Mouse (Mus musculus): Measurements from ENCODE around the gene Ntrk2. TPM values are rescaled to one million over a fixed set of nuclear protein-coding genes. Genes with fewer than 3 reads are reported as not detected.

Gene Ntrk2
- polyA plus RNA-seq, 1 experiment from 2014 or later: 51.5 TPM

GRCm38 (mm10) chr13:58924486-58924885 lies 118.1 kb downstream of the Ntrk2 start:
- Histone ChIP-seq H3K36me3 (ENCODE audit: control insufficient read depth, insufficient read depth, low read length) (no peaks in the 10 kb centered on the region), H3K27me3 (ENCODE audit: control insufficient read depth, insufficient read depth, low read length) (no peaks in the 10 kb centered on the region), H3K27ac (ENCODE audit: low read depth, low read length) (no peak overlapping the region), H3K4me1 (replicated peaks; ENCODE audit: control insufficient read depth, insufficient read depth, low read length) (no peaks in the 10 kb centered on the region), H3K9ac (ENCODE audit: low read depth, low read length) (no peak overlapping the region), H3K4me3 (ENCODE audit: low read depth, low read length) (no peak overlapping the region), H3K9me3 (ENCODE audit: control insufficient read depth, low read length) (no peaks in the 10 kb centered on the region), H3K4me2 (replicated peaks; ENCODE audit: low read depth, low read length) (no peak overlapping the region)
- 76% methylated on average over 3 of the region's 3 CpGs for WGBS
- DNase-seq (ENCODE audit: low spot score) (no peak), ATAC-seq (ENCODE audit: low FRiP score) (no peak)

- Histone ChIP-seq H3K27ac (ENCODE audit: low read depth, low read length) (no peak overlapping the region), H3K4me3 (ENCODE audit: low read depth, low read length) (no peak overlapping the region), H3K4me1 (replicated peaks; ENCODE audit: control insufficient read depth, insufficient read depth, low read length) (no peaks in the 10 kb centered on the region), H3K9ac (ENCODE audit: low read depth, low read length) (no peak overlapping the region), H3K4me2 (replicated peaks; ENCODE audit: low read depth, low read length) (no peak overlapping the region), H3K36me3 (ENCODE audit: control insufficient read depth, insufficient read depth, low read length) (no peaks in the 10 kb centered on the region), H3K9me3 (ENCODE audit: control insufficient read depth, low read length) (no peaks in the 10 kb centered on the region), H3K27me3 (ENCODE audit: control insufficient read depth, insufficient read depth, low read length) (no peaks in the 10 kb centered on the region)
- 97% methylated on average over 3 of the region's 3 CpGs for WGBS
- ATAC-seq (ENCODE audit: low FRiP score) (no peak), DNase-seq (ENCODE audit: low spot score) (no peak)
These were observed 120.8 kb downstream of the Ntrk2 start for GRCm38 (mm10) chr13:58927186-58927585.

- 80% methylated on average over 16 of the region's 16 CpGs for WGBS
- H3K36me3 ChIP-seq (ENCODE audit: control insufficient read depth, insufficient read depth, low read length): no peaks in the 10 kb centered on the region
- no peak overlapping the region for H3K4me2 ChIP-seq (replicated peaks; ENCODE audit: low read depth, low read length)
- no peaks in the 10 kb centered on the region for H3K27me3 ChIP-seq (ENCODE audit: control insufficient read depth, insufficient read depth, low read length)
- no peak for ATAC-seq (ENCODE audit: low FRiP score)
- no peak for DNase-seq (ENCODE audit: low spot score)
- no peaks in the 10 kb centered on the region for H3K4me1 ChIP-seq (replicated peaks; ENCODE audit: control insufficient read depth, insufficient read depth, low read length)
- no peak overlapping the region for H3K4me3 ChIP-seq (ENCODE audit: low read depth, low read length)
- no peak overlapping the region for H3K9ac ChIP-seq (ENCODE audit: low read depth, low read length)
- H3K27ac ChIP-seq (ENCODE audit: low read depth, low read length): no peak overlapping the region
- no peaks in the 10 kb centered on the region for H3K9me3 ChIP-seq (ENCODE audit: control insufficient read depth, low read length)
These were observed 121.4 kb downstream of the Ntrk2 start for GRCm38 (mm10) chr13:58927656-58928226.

GRCm38 (mm10) chr13:58928668-58929436 lies 122.5 kb downstream of the Ntrk2 start:
- no peaks in the 10 kb centered on the region for H3K27me3 ChIP-seq (ENCODE audit: control insufficient read depth, insufficient read depth, low read length)
- DNase-seq (ENCODE audit: low spot score) (no peak), ATAC-seq (ENCODE audit: low FRiP score) (no peak)
- H3K4me1 ChIP-seq (replicated peaks; ENCODE audit: control insufficient read depth, insufficient read depth, low read length): peaks cover 5% of the 10 kb centered on the region; the same call in 1 of the 2 replicates
- no peak overlapping the region for H3K4me3 ChIP-seq (ENCODE audit: low read depth, low read length)
- H3K9me3 ChIP-seq (ENCODE audit: control insufficient read depth, low read length): no peaks in the 10 kb centered on the region
- 67% methylated on average over 15 of the region's 15 CpGs for WGBS
- no peak overlapping the region for H3K27ac ChIP-seq (ENCODE audit: low read depth, low read length)
- no peak overlapping the region for H3K9ac ChIP-seq (ENCODE audit: low read depth, low read length)
- H3K4me2 ChIP-seq (replicated peaks; ENCODE audit: low read depth, low read length): no peak overlapping the region
- no peaks in the 10 kb centered on the region for H3K36me3 ChIP-seq (ENCODE audit: control insufficient read depth, insufficient read depth, low read length)

- DNase-seq (ENCODE audit: low spot score) (no peak), ATAC-seq (ENCODE audit: low FRiP score) (no peak)
- Histone ChIP-seq H3K4me2 (replicated peaks; ENCODE audit: low read depth, low read length) (no peak overlapping the region), H3K36me3 (ENCODE audit: control insufficient read depth, insufficient read depth, low read length) (no peaks in the 10 kb centered on the region), H3K4me3 (ENCODE audit: low read depth, low read length) (no peak overlapping the region), H3K4me1 (replicated peaks; ENCODE audit: control insufficient read depth, insufficient read depth, low read length) (peaks cover 5% of the 10 kb centered on the region; the same call in 1 of the 2 replicates), H3K27ac (ENCODE audit: low read depth, low read length) (no peak overlapping the region), H3K27me3 (ENCODE audit: control insufficient read depth, insufficient read depth, low read length) (no peaks in the 10 kb centered on the region), H3K9ac (ENCODE audit: low read depth, low read length) (no peak overlapping the region), H3K9me3 (ENCODE audit: control insufficient read depth, low read length) (no peaks in the 10 kb centered on the region)
- WGBS: 72% methylated on average over 1 of the region's 1 CpGs
These were observed 123.8 kb downstream of the Ntrk2 start for GRCm38 (mm10) chr13:58930161-58930560.

GRCm38 (mm10) chr13:58933126-58933525 lies 126.8 kb downstream of the Ntrk2 start:
- DNase-seq (ENCODE audit: low spot score) (no peak), ATAC-seq (ENCODE audit: low FRiP score) (peak; percentile 82)
- H3K4me2 ChIP-seq (replicated peaks; ENCODE audit: low read depth, low read length): no peak overlapping the region
- 7% methylated on average over 4 of the region's 4 CpGs for WGBS
- peak overlapping the region; percentile 11; the same call in 1 of the 2 replicates for H3K27ac ChIP-seq (ENCODE audit: low read depth, low read length)
- no peak overlapping the region for H3K9ac ChIP-seq (ENCODE audit: low read depth, low read length)
- H3K27me3 ChIP-seq (ENCODE audit: control insufficient read depth, insufficient read depth, low read length): no peaks in the 10 kb centered on the region
- H3K36me3 ChIP-seq (ENCODE audit: control insufficient read depth, insufficient read depth, low read length): no peaks in the 10 kb centered on the region
- peaks cover 5% of the 10 kb centered on the region; the same call in 1 of the 2 replicates for H3K4me1 ChIP-seq (replicated peaks; ENCODE audit: control insufficient read depth, insufficient read depth, low read length)
- H3K4me3 ChIP-seq (ENCODE audit: low read depth, low read length): no peak overlapping the region
- no peaks in the 10 kb centered on the region for H3K9me3 ChIP-seq (ENCODE audit: control insufficient read depth, low read length)

DNA sequence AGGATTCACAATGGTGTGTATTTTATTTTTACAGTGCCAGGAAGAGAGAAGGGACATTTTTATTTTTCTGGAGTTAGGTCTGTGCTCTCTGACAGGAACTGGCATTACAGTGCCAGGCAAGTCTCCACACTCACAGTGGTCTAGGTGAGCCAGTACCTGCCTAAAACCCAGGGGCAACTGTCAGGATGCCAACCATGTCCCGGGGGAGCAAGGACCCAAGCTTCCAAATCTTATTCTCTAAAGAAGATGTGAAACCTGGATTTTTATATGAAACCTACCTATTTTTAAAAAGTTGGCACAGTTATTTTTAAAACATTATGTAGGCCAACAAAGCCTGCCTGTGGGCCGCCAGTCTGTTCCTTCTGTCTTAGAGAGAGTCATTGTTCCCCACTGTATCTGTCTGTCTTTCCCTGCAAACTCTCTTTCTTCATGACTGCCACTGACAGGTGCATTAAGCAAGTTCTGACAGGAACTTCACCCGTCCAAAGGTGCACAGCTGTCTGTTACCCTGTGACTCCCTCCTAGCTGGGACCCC lies 128.3 kb downstream of the Ntrk2 start:
- no peak overlapping the region for H3K4me2 ChIP-seq (replicated peaks; ENCODE audit: low read depth, low read length)
- H3K9me3 ChIP-seq (ENCODE audit: control insufficient read depth, low read length): no peaks in the 10 kb centered on the region
- H3K4me3 ChIP-seq (ENCODE audit: low read depth, low read length): no peak overlapping the region
- H3K9ac ChIP-seq (ENCODE audit: low read depth, low read length): no peak overlapping the region
- H3K4me1 ChIP-seq (replicated peaks; ENCODE audit: control insufficient read depth, insufficient read depth, low read length): peaks cover 5% of the 10 kb centered on the region; the same call in 1 of the 2 replicates
- H3K36me3 ChIP-seq (ENCODE audit: control insufficient read depth, insufficient read depth, low read length): no peaks in the 10 kb centered on the region
- WGBS: 82% methylated on average over 3 of the region's 3 CpGs
- H3K27me3 ChIP-seq (ENCODE audit: control insufficient read depth, insufficient read depth, low read length): no peaks in the 10 kb centered on the region
- DNase-seq (ENCODE audit: low spot score) (no peak), ATAC-seq (ENCODE audit: low FRiP score) (no peak)
- no peak overlapping the region for H3K27ac ChIP-seq (ENCODE audit: low read depth, low read length)

- 7% methylated on average over 8 of the region's 8 CpGs for WGBS
- H3K27ac ChIP-seq (ENCODE audit: low read depth, low read length): no peak overlapping the region
- H3K27me3 ChIP-seq (ENCODE audit: control insufficient read depth, insufficient read depth, low read length): no peaks in the 10 kb centered on the region
- no peaks in the 10 kb centered on the region for H3K36me3 ChIP-seq (ENCODE audit: control insufficient read depth, insufficient read depth, low read length)
- no peak overlapping the region for H3K4me2 ChIP-seq (replicated peaks; ENCODE audit: low read depth, low read length)
- H3K4me1 ChIP-seq (replicated peaks; ENCODE audit: control insufficient read depth, insufficient read depth, low read length): peaks cover 5% of the 10 kb centered on the region; the same call in 1 of the 2 replicates
- no peak overlapping the region for H3K4me3 ChIP-seq (ENCODE audit: low read depth, low read length)
- H3K9ac ChIP-seq (ENCODE audit: low read depth, low read length): no peak overlapping the region
- no peaks in the 10 kb centered on the region for H3K9me3 ChIP-seq (ENCODE audit: control insufficient read depth, low read length)
- ATAC-seq (ENCODE audit: low FRiP score): no peak
- DNase-seq (ENCODE audit: low spot score): no peak
These were observed 129.7 kb downstream of the Ntrk2 start for GRCm38 (mm10) chr13:58935956-58936495.

Measured in hindbrain, embryonic 11.5 days (tissue).